Mouse (Mus musculus): ENCODE measurements at regions not wholly inside any gene's neighbourhood (a gene's known extent, or its start where the extent isn't known, plus 50 kb on each side); places are given as distances from the start of the nearest gene placed in this dataset.

- intact Hi-C loops (cut with DNase I) = no loop called here
- DNase-seq (ENCODE audit: low spot score in 2 of 2) = peak in 1 of 2 experiments; percentile 8
Measured at GRCm38 (mm10) chr16:48126797-48127196, 156.7 kb upstream of the Dppa4 start.

- intact Hi-C loops (cut with DNase I) = no loop called here
- no peak for DNase-seq (ENCODE audit: low spot score in 2 of 2)
Measured at GRCm38 (mm10) chr16:48127338-48127737, 156.2 kb upstream of the Dppa4 start.

- intact Hi-C loops (cut with DNase I) = no loop called here
- DNase-seq (ENCODE audit: low spot score in 2 of 2) = no peak
Measured at GRCm38 (mm10) chr16:48155355-48155754, 128.2 kb upstream of the Dppa4 start.

- intact Hi-C loops (cut with DNase I) = no loop called here
Measured at GRCm38 (mm10) chr16:48190399-48190798, 93.1 kb upstream of the Dppa4 start.

GRCm38 (mm10) chr16:48192197-48192596 lies 91.3 kb upstream of the Dppa4 start:
- DNase-seq (ENCODE audit: low spot score in 2 of 2) = no peak

More at GRCm38 (mm10) chr16:48190399-48190798, 93.1 kb upstream of the Dppa4 start:
- DNase-seq (ENCODE audit: low spot score in 2 of 2) = no peak

GRCm38 (mm10) chr16:48214976-48215375 lies 68.6 kb upstream of the Dppa4 start:
- no peak for DNase-seq (ENCODE audit: low spot score in 2 of 2)
- intact Hi-C loops (cut with DNase I) = no loop called here

More at GRCm38 (mm10) chr16:48192197-48192596, 91.3 kb upstream of the Dppa4 start:
- intact Hi-C loops (cut with DNase I) = no loop called here

Measured in left cerebral cortex, postnatal 14 days (tissue).